Comparison of ENCODE assay signal across 7 mouse cellular contexts in the genomic region with DNA sequence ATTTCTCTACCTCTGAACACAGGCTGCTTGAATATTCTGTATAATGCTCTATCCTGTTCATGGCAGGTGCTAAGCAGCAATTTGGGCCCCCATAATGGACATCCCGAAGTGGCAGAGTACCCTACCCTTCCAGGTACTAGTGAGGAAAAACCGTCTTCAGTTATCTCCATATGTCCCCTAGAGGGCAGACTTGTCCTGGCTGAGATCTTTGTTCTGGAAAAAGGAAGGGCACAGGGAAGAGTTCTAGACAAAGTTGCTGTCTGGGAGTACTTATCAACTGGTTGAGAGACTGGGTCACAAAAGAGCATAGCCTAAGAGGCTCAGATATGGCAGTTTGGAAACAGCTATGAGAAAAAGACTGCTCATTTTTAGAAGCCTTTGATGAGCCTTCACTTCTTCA.
DNase-seq lines count a peak whose midpoint lies in the region; ATAC-seq lines count a peak whose summit lies in the region.

No protein-coding gene starts in this region.

- H3K4me2 ChIP-seq in neural tube, embryonic 11.5 days (ENCODE audit: low read depth), result no peak overlapping the region

- H3K27me3 ChIP-seq in neural tube, embryonic 11.5 days (ENCODE audit: control insufficient read depth, insufficient read depth, low read length), result no peaks in the 10 kb centered on the region

- DNase-seq in layer of hippocampus, adult 18-20 months (ENCODE audit: low spot score in 2 of 2), result peak; percentile 15 to 60
- no peak for DNase-seq in layer of hippocampus, adult 8-10 months (ENCODE audit: low spot score in 2 of 2)
- DNase-seq in R1 (ENCODE audit: low read depth, low spot score), result peak; percentile 36
- peak; percentile 58 for DNase-seq in embryo, embryonic 10 days (ENCODE audit: low spot score)
- peak; percentile 48 for DNase-seq in kidney, postnatal 10 days
- DNase-seq in neural tube, embryonic 11.5 days (ENCODE audit: low spot score), result peak; percentile 25
- DNase-seq in thymus, postnatal 14 days, result no peak

- ATAC-seq in neural tube, embryonic 11.5 days (ENCODE audit: insufficient read depth, low FRiP score, low TSS enrichment), result no peak

- no peaks in the 10 kb centered on the region for H3K36me3 ChIP-seq in neural tube, embryonic 11.5 days (ENCODE audit: control insufficient read depth, insufficient read depth, low read length)

- H3K4me3 ChIP-seq in neural tube, embryonic 11.5 days (ENCODE audit: low read depth, low read length), result no peak overlapping the region

- no peak overlapping the region for H3K9ac ChIP-seq in neural tube, embryonic 11.5 days (ENCODE audit: low read length)

- H3K9me3 ChIP-seq in neural tube, embryonic 11.5 days (ENCODE audit: control insufficient read depth, low read length), result no peaks in the 10 kb centered on the region

- no peak overlapping the region for H3K27ac ChIP-seq in neural tube, embryonic 11.5 days (ENCODE audit: low read depth, low read length)

- no peaks in the 10 kb centered on the region for H3K4me1 ChIP-seq in neural tube, embryonic 11.5 days (ENCODE audit: control insufficient read depth, insufficient read depth, low read length)

- 41% methylated on average over 2 of the region's 2 CpGs for WGBS in neural tube, embryonic 11.5 days

Comparison
In these comparisons a context has a peak if more than half of its experiments do, and no peak if none do; other contexts are left out.
1. DNase-seq: peak in layer of hippocampus, adult 18-20 months (2 of 2), R1 (single experiment), embryo, embryonic 10 days (single experiment), kidney, postnatal 10 days (single experiment) and neural tube, embryonic 11.5 days (single experiment); none in layer of hippocampus, adult 8-10 months (0 of 2) and thymus, postnatal 14 days (single experiment).